ENCODE assay signal across 8 mouse cellular contexts in the genomic region with DNA sequence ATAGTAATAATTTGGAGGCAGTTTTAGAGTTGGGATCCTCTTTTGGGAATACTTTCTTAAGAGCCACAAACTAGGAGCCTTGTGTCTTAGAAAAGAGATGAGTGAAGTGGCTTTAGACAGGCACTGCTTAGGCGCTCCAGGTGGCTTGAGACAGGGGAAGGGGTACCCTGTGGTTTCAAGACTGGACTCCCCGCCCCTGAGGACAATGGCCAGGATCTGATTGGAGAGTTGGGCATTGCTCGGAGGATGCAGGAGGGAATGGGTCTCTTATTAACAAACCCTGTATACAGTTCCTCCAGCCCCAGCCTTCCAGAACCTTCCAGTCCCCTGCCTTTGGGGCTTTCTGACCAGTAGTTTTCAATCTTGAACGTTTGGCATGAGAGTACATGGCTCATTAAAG. TPM values are rescaled to one million over a fixed set of nuclear protein-coding genes. Genes with fewer than 3 reads are reported as not detected.
A peak's percentile ranks its signal among the peaks of the same experiment; 100 is the strongest.
DNase-seq lines count a peak whose midpoint lies in the region; ATAC-seq lines count a peak whose summit lies in the region.

No protein-coding gene starts in this region.

- no peak for ATAC-seq in heart, embryonic 13.5 days (ENCODE audit: extremely low read depth, insufficient number of reproducible peaks, low FRiP score, low TSS enrichment)
- ATAC-seq in hindbrain, embryonic 16.5 days, result no peak
- no peak for ATAC-seq in midbrain, embryonic 16.5 days

- intact Hi-C loops in heart, postnatal 25 days (cut with DNase I), result loop anchor here (2.0 kb wide), 1 partner anchor 19 kb away; no protein-coding TSS in a partner anchor

- peak overlapping the region; percentile 97 for H3K27ac ChIP-seq in heart, embryonic 13.5 days (replicated peaks)
- peak overlapping the region; percentile 95 for H3K27ac ChIP-seq in brown adipose tissue, adult 24 weeks (replicated peaks; ENCODE audit: low read depth, low read length)
- H3K27ac ChIP-seq in hindbrain, embryonic 16.5 days (ENCODE audit: low read depth, low read length), result no peak overlapping the region
- no peak overlapping the region; the same call in 1 of the 2 replicates for H3K27ac ChIP-seq in midbrain, embryonic 16.5 days (ENCODE audit: low read length)

- H3K36me3 ChIP-seq in heart, embryonic 13.5 days, result no peaks in the 10 kb centered on the region
- H3K36me3 ChIP-seq in hindbrain, embryonic 16.5 days (ENCODE audit: control insufficient read depth, insufficient read depth, low read length), result no peaks in the 10 kb centered on the region
- no peaks in the 10 kb centered on the region for H3K36me3 ChIP-seq in midbrain, embryonic 16.5 days (ENCODE audit: control insufficient read depth, insufficient read depth, low read length)

- no peak for DNase-seq in heart, postnatal 25 days (ENCODE audit: low spot score)
- DNase-seq in adrenal gland, postnatal 25 days, result no peak
- DNase-seq in cerebellum, adult 18-20 months, result no peak
- DNase-seq in urinary bladder, adult 18-20 months (ENCODE audit: low spot score in 2 of 2), result no peak

- WGBS in heart, embryonic 13.5 days, result 15% methylated on average over 4 of the region's 4 CpGs
- WGBS in hindbrain, embryonic 16.5 days, result 6% methylated on average over 4 of the region's 4 CpGs
- WGBS in midbrain, embryonic 16.5 days, result 8% methylated on average over 4 of the region's 4 CpGs

- H3K4me1 ChIP-seq in heart, embryonic 13.5 days, result peaks cover 23% of the 10 kb centered on the region; the same call in 1 of the 2 replicates
- no peaks in the 10 kb centered on the region for H3K4me1 ChIP-seq in brown adipose tissue, adult 24 weeks (ENCODE audit: control insufficient read depth, insufficient read depth, insufficient read length, low read length)
- H3K4me1 ChIP-seq in hindbrain, embryonic 16.5 days (ENCODE audit: control insufficient read depth, insufficient read depth, low read depth, low read length), result peaks cover 12% of the 10 kb centered on the region
- H3K4me1 ChIP-seq in midbrain, embryonic 16.5 days (ENCODE audit: control insufficient read depth, insufficient read depth, low read length), result peaks cover 19% of the 10 kb centered on the region

- no peaks in the 10 kb centered on the region for H3K9me3 ChIP-seq in heart, embryonic 13.5 days
- H3K9me3 ChIP-seq in hindbrain, embryonic 16.5 days (ENCODE audit: control insufficient read depth, low read length), result no peaks in the 10 kb centered on the region
- no peaks in the 10 kb centered on the region for H3K9me3 ChIP-seq in midbrain, embryonic 16.5 days (replicated peaks; ENCODE audit: control insufficient read depth, low read length, poor library complexity, severe bottlenecking)

- H3K4me2 ChIP-seq in heart, embryonic 13.5 days, result peak overlapping the region; percentile 96
- H3K4me2 ChIP-seq in hindbrain, embryonic 16.5 days (ENCODE audit: low read length), result peak overlapping the region; percentile 100
- H3K4me2 ChIP-seq in midbrain, embryonic 16.5 days (ENCODE audit: low read length), result peak overlapping the region; percentile 100

- H3K9ac ChIP-seq in heart, embryonic 13.5 days, result peak overlapping the region; percentile 92
- H3K9ac ChIP-seq in hindbrain, embryonic 16.5 days (ENCODE audit: low read depth, low read length), result no peak overlapping the region; the same call in 1 of the 2 replicates
- H3K9ac ChIP-seq in midbrain, embryonic 16.5 days (ENCODE audit: low read depth, low read length), result no peak overlapping the region

- peak overlapping the region; percentile 84 for H3K4me3 ChIP-seq in heart, embryonic 13.5 days
- H3K4me3 ChIP-seq in brown adipose tissue, adult 24 weeks (ENCODE audit: insufficient read depth, low read depth, low read length), result peak overlapping the region; percentile 8; the same call in 1 of the 2 replicates
- no peak overlapping the region; the same call in 1 of the 2 replicates for H3K4me3 ChIP-seq in hindbrain, embryonic 16.5 days (ENCODE audit: low read length)
- H3K4me3 ChIP-seq in midbrain, embryonic 16.5 days (ENCODE audit: low read depth, low read length), result no peak overlapping the region

- peaks cover 8% of the 10 kb centered on the region; the same call in 1 of the 2 replicates for H3K27me3 ChIP-seq in heart, embryonic 13.5 days (replicated peaks)
- no peaks in the 10 kb centered on the region; the same call in 1 of the 2 replicates for H3K27me3 ChIP-seq in hindbrain, embryonic 16.5 days (replicated peaks; ENCODE audit: control insufficient read depth, insufficient read depth, low read length)
- no peaks in the 10 kb centered on the region for H3K27me3 ChIP-seq in midbrain, embryonic 16.5 days (ENCODE audit: control insufficient read depth, insufficient read depth, low read depth, low read length)

RNA-seq across cellular contexts. Expression of a gene that starts 0.6 kb away (rescaled TPM):
- polyA plus RNA-seq in heart, embryonic 13.5 days (2015; fragmentation: Nextera tagmentation; extraction: Ambion mirVana), result 34.5 and 38.3 TPM in 2 replicates
- 10 to 100 TPM; 45.1 to 48.7 TPM for total RNA-seq in heart, postnatal 25 days (2021)
- 8.0 and 14.4 TPM in 2 replicates for polyA plus RNA-seq in brown adipose tissue, adult 24 weeks (2012; ENCODE audit: insufficient read depth, insufficient read length, missing spikeins)
- polyA plus RNA-seq in hindbrain, embryonic 16.5 days (2015; fragmentation: Nextera tagmentation; extraction: Ambion mirVana), result 4.1 and 8.8 TPM in 2 replicates
- polyA plus RNA-seq in midbrain, embryonic 16.5 days (2015; fragmentation: Nextera tagmentation; extraction: Ambion mirVana), result 6.4 and 6.5 TPM in 2 replicates
- 37.7 and 47.1 TPM in 2 replicates for total RNA-seq in adrenal gland, postnatal 25 days (2021)

Comparison
In these comparisons a context has a peak if more than half of its experiments do, and no peak if none do; other contexts are left out.
1. H3K27ac ChIP-seq: peak in heart, embryonic 13.5 days (single experiment) and brown adipose tissue, adult 24 weeks (single experiment); none in hindbrain, embryonic 16.5 days (single experiment) and midbrain, embryonic 16.5 days (single experiment).
2. H3K4me3 ChIP-seq: peak in heart, embryonic 13.5 days (single experiment) and brown adipose tissue, adult 24 weeks (single experiment); none in hindbrain, embryonic 16.5 days (single experiment) and midbrain, embryonic 16.5 days (single experiment).
3. Peak in every context shown above with its lines, with median percentiles within 50 percentile points of each other: H3K4me2 ChIP-seq.